ENCODE assay signal across 13 mouse cellular contexts in the genomic region with DNA sequence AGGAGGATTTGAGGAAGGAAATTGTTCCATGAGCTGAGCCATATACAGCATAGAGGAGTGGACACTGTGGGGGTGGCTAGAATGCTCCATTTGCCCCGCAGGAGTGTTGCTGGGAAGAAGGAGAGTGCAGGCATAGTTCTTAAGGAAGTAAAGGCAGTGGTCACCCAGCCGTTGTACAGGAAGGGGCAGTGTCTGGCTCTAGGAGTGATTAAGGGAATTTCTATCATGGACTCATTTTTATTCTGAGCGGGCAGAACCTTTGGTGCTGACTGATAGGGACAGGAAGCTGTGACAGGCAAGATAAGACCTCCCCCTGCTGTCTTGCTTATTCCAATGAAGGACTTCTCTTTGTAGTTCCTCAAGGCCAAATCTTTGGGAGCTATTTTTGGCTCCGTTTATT. TPM values are rescaled to one million over a fixed set of nuclear protein-coding genes. Genes with fewer than 3 reads are reported as not detected.
DNase-seq lines count a peak whose midpoint lies in the region; ATAC-seq and TF ChIP-seq lines count a peak whose summit lies in the region.
"Had no signal": no experiment of that assay in that cellular context is flagged by ENCODE, and none has a peak within 500 bp of the region (broad histone marks: within the 10 kb centered on the region; RNA-seq: fewer than 3 reads in every experiment).

No protein-coding gene starts in this region.

- H3K9me3 ChIP-seq in G1E (replicated peaks) = no peaks in the 10 kb centered on the region
- no peaks in the 10 kb centered on the region for H3K9me3 ChIP-seq in lung, postnatal 0 days (ENCODE audit: low read length)
- H3K9me3 ChIP-seq in forebrain, embryonic 12.5 days = no peaks in the 10 kb centered on the region
- H3K9me3 ChIP-seq in stomach, postnatal 0 days (ENCODE audit: control insufficient read depth, low read length) = no peaks in the 10 kb centered on the region
- H3K9me3 ChIP-seq: embryonic facial prominence, embryonic 13.5 days; kidney, embryonic 15.5 days had no signal

- no peaks in the 10 kb centered on the region for H3K27me3 ChIP-seq in G1E (ENCODE audit: insufficient read depth, low read length)
- no peaks in the 10 kb centered on the region for H3K27me3 ChIP-seq in lung, postnatal 0 days (replicated peaks; ENCODE audit: insufficient read depth, low read length)
- no peaks in the 10 kb centered on the region for H3K27me3 ChIP-seq in forebrain, embryonic 12.5 days
- H3K27me3 ChIP-seq in stomach, postnatal 0 days (ENCODE audit: control insufficient read depth, insufficient read depth, low read length) = no peaks in the 10 kb centered on the region
- H3K27me3 ChIP-seq: embryonic facial prominence, embryonic 13.5 days; kidney, embryonic 15.5 days had no signal

- H3K36me3 ChIP-seq in G1E (replicated peaks) = no peaks in the 10 kb centered on the region
- no peaks in the 10 kb centered on the region for H3K36me3 ChIP-seq in lung, postnatal 0 days (ENCODE audit: insufficient read depth, low read length)
- no peaks in the 10 kb centered on the region for H3K36me3 ChIP-seq in forebrain, embryonic 12.5 days (replicated peaks)
- H3K36me3 ChIP-seq in stomach, postnatal 0 days (ENCODE audit: control insufficient read depth, insufficient read depth, low read length) = no peaks in the 10 kb centered on the region
- H3K36me3 ChIP-seq: embryonic facial prominence, embryonic 13.5 days; kidney, embryonic 15.5 days had no signal

- no peak overlapping the region for H3K4me3 ChIP-seq in G1E (ENCODE audit: low read depth, low read length)
- H3K4me3 ChIP-seq in lung, postnatal 0 days (ENCODE audit: low read depth, low read length) = no peak overlapping the region
- H3K4me3 ChIP-seq in forebrain, embryonic 12.5 days (replicated peaks) = no peak overlapping the region
- H3K4me3 ChIP-seq in stomach, postnatal 0 days (ENCODE audit: low read depth, low read length) = no peak overlapping the region
- H3K4me3 ChIP-seq: embryonic facial prominence, embryonic 13.5 days; kidney, embryonic 15.5 days had no signal

- peak; percentile 44 for DNase-seq in adrenal gland, adult 2 months
- no peak for DNase-seq in adrenal gland, adult 18-20 months (ENCODE audit: low spot score in 2 of 2)
- DNase-seq in G1E (ENCODE audit: low spot score) = no peak
- DNase-seq in lung, postnatal 0 days (ENCODE audit: low spot score) = peak; percentile 71
- no peak for DNase-seq in stomach, postnatal 0 days (ENCODE audit: low spot score)
- DNase-seq in urinary bladder, adult 2 months (ENCODE audit: low spot score) = no peak
- DNase-seq: cerebellum, postnatal 14 days had no signal

- H3K9ac ChIP-seq in lung, postnatal 0 days (replicated peaks; ENCODE audit: low read depth) = no peak overlapping the region
- H3K9ac ChIP-seq in forebrain, embryonic 12.5 days = no peak overlapping the region
- H3K9ac ChIP-seq in stomach, postnatal 0 days (ENCODE audit: low read length) = no peak overlapping the region
- H3K9ac ChIP-seq: embryonic facial prominence, embryonic 13.5 days; hindbrain, embryonic 14.5 days; kidney, embryonic 15.5 days had no signal

- H3K27ac ChIP-seq in lung, postnatal 0 days (ENCODE audit: low read length) = peak overlapping the region; percentile 47
- no peak overlapping the region for H3K27ac ChIP-seq in forebrain, embryonic 12.5 days
- H3K27ac ChIP-seq in stomach, postnatal 0 days (replicated peaks) = no peak overlapping the region
- H3K27ac ChIP-seq: embryonic facial prominence, embryonic 13.5 days; hindbrain, embryonic 14.5 days; kidney, embryonic 15.5 days; macrophage had no signal

- WGBS in lung, postnatal 0 days = 33% methylated on average over 4 of the region's 4 CpGs
- 88% methylated on average over 4 of the region's 4 CpGs for WGBS in forebrain, embryonic 12.5 days
- 73% methylated on average over 4 of the region's 4 CpGs for WGBS in stomach, postnatal 0 days

- H3K4me2 ChIP-seq in lung, postnatal 0 days (replicated peaks; ENCODE audit: low read depth, low read length) = no peak overlapping the region
- no peak overlapping the region for H3K4me2 ChIP-seq in forebrain, embryonic 12.5 days
- no peak overlapping the region for H3K4me2 ChIP-seq in stomach, postnatal 0 days (replicated peaks; ENCODE audit: low read depth)
- H3K4me2 ChIP-seq: embryonic facial prominence, embryonic 13.5 days; hindbrain, embryonic 14.5 days; kidney, embryonic 15.5 days had no signal

- ATAC-seq in G1E (ENCODE audit: extremely low read depth, insufficient number of reproducible peaks, low FRiP score, poor library complexity, severe bottlenecking) = peak; percentile 63
- peak; percentile 86 for ATAC-seq in granulocyte monocyte progenitor cell, adult 5-6 weeks (replicated peaks; ENCODE audit: poor library complexity, severe bottlenecking)
- peak; percentile 82 for ATAC-seq in lung, postnatal 0 days
- ATAC-seq in forebrain, embryonic 12.5 days (ENCODE audit: low FRiP score) = no peak
- ATAC-seq in stomach, postnatal 0 days (ENCODE audit: low FRiP score, low TSS enrichment) = no peak

- no peak for TF ChIP-seq CTCF in G1E (IDR thresholded peaks at IDR 0.05; ENCODE audit: low read depth, low read length)
- peak; percentile 26 for TF ChIP-seq CTCF in lung, postnatal 0 days (IDR thresholded peaks at IDR 0.05)
- no peak for TF ChIP-seq CTCF in stomach, postnatal 0 days (IDR thresholded peaks at IDR 0.05; ENCODE audit: low read depth)

- no peaks in the 10 kb centered on the region for H3K4me1 ChIP-seq in G1E (ENCODE audit: insufficient read depth, low read depth, low read length)
- H3K4me1 ChIP-seq in lung, postnatal 0 days (ENCODE audit: insufficient read depth, low read depth, low read length) = peaks cover 7% of the 10 kb centered on the region; the same call in 1 of the 2 replicates
- H3K4me1 ChIP-seq in forebrain, embryonic 12.5 days = no peaks in the 10 kb centered on the region
- H3K4me1 ChIP-seq in stomach, postnatal 0 days (replicated peaks; ENCODE audit: control insufficient read depth, insufficient read depth) = no peaks in the 10 kb centered on the region
- H3K4me1 ChIP-seq: kidney, embryonic 15.5 days had no signal

- TF ChIP-seq EP300 in lung, postnatal 0 days (IDR thresholded peaks at IDR 0.05) = peak; percentile 61
- no peak for TF ChIP-seq EP300 in stomach, postnatal 0 days (optimal IDR thresholded peaks at IDR 0.05)

RNA-seq across cellular contexts. Expression of a gene that starts 38.4 kb away (rescaled TPM):
- total RNA-seq in adrenal gland, adult 2 months (2021) = 10 to 100 TPM; 12.9 to 13.3 TPM
- 2.7 and 4.0 TPM in 2 replicates for polyA plus RNA-seq in adrenal gland, adult 2 months (2012; rRNA removed)
- 10 to 100 TPM in 1 of 2 experiments, 1 to 10 TPM in 1; 7.7 to 14.8 TPM for total RNA-seq in adrenal gland, adult 18-20 months (2021)
- 0.49 and 1.1 TPM in 2 replicates for total RNA-seq in G1E (2014; fragmentation: Nextera tagmentation)
- 4.2 and 4.6 TPM in 2 replicates for total RNA-seq in G1E (2017)
- polyA plus RNA-seq in G1E (2012) = 0.43 and 0.69 TPM in 2 replicates
- total RNA-seq in granulocyte monocyte progenitor cell, adult 5-6 weeks (2014; fragmentation: Nextera tagmentation) = 3.4 and 3.5 TPM in 2 replicates
- 4.4 and 6.5 TPM in 2 replicates for total RNA-seq in granulocyte monocyte progenitor cell, adult 5-6 weeks (2017)
- 6.1 and 7.3 TPM in 2 replicates for polyA plus RNA-seq in lung, postnatal 0 days (2015; fragmentation: Nextera tagmentation; extraction: Ambion mirVana)
- 36.2 and 37.8 TPM in 2 replicates for polyA plus RNA-seq in forebrain, embryonic 12.5 days (2016; fragmentation: Nextera tagmentation; extraction: Ambion mirVana)
- polyA plus RNA-seq in stomach, postnatal 0 days (2015; fragmentation: Nextera tagmentation; extraction: Ambion mirVana) = 4.6 and 5.3 TPM in 2 replicates
- polyA plus RNA-seq in urinary bladder, adult 2 months (2012; rRNA removed) = 12.5 and 22.6 TPM in 2 replicates

Comparison
In these comparisons a context has a peak if more than half of its experiments do, and no peak if none do; other contexts are left out.
1. DNase-seq: peak in adrenal gland, adult 2 months (single experiment) and lung, postnatal 0 days (single experiment); none in adrenal gland, adult 18-20 months (0 of 2), G1E (single experiment), stomach, postnatal 0 days (single experiment) and urinary bladder, adult 2 months (single experiment).
2. ATAC-seq: peak in G1E (single experiment), granulocyte monocyte progenitor cell, adult 5-6 weeks (single experiment) and lung, postnatal 0 days (single experiment); none in forebrain, embryonic 12.5 days (single experiment) and stomach, postnatal 0 days (single experiment).